Mouse (Mus musculus) heart, postnatal 0 days (tissue): ENCODE data around the gene Cdk12. TPM values are rescaled to one million over a fixed set of nuclear protein-coding genes. Genes with fewer than 3 reads are reported as not detected.
"Not testable (repeated sequence)": the region's sequence is repeated elsewhere in the genome, so short reads cannot be mapped to it uniquely, and the experiment has no call there.

Experiments used
- ATAC-seq: fragments of 200-750 bp; cut with Nextera tagmentation; 2 replicates; pipeline ENCODE4 v1.8.0; 2017; ENCODE audit warnings: low read depth, moderate number of reproducible peaks, moderate library complexity; ENCODE audit not compliant: insufficient read depth
- DNase-seq: peaks from one replicate; pipeline ENCODE4 v3.0.0-alpha.2; 2016; ENCODE audit warnings: low spot score
- H3K27ac ChIP-seq: fragments of 300-500 bp; sonication (generic); 2 replicates; pipeline ENCODE4 v1.5.1; 2014; ENCODE audit warnings: low read depth, mild to moderate bottlenecking
- H3K27me3 ChIP-seq: fragments of 300-500 bp; sonication (generic); 2 replicates; pipeline ENCODE4 v1.6.1; 2014; ENCODE audit warnings: low read length, mixed read lengths; ENCODE audit not compliant: control insufficient read depth, insufficient read depth
- H3K36me3 ChIP-seq: fragments of 300-500 bp; sonication (generic); replicated peaks from 2 replicates; pipeline ENCODE4 v1.6.1; 2014; ENCODE audit warnings: low read length, mixed read lengths; ENCODE audit not compliant: control insufficient read depth, insufficient read depth
- H3K4me1 ChIP-seq: fragments of 300-500 bp; sonication (generic); 2 replicates; pipeline ENCODE4 v1.6.1; 2014; ENCODE audit warnings: antibody characterized with exemption; ENCODE audit not compliant: control insufficient read depth, insufficient read depth
- H3K4me2 ChIP-seq: fragments of 300-500 bp; sonication (generic); 2 replicates; pipeline ENCODE4 v1.6.1; 2014; ENCODE audit warnings: low read depth, mild to moderate bottlenecking, low read length, moderate library complexity
- H3K4me3 ChIP-seq: fragments of 300-500 bp; sonication (generic); 2 replicates; pipeline ENCODE4 v1.5.1; 2014; ENCODE audit warnings: low read depth, low read length
- H3K9ac ChIP-seq: fragments of 300-500 bp; sonication (generic); replicated peaks from 2 replicates; pipeline ENCODE4 v1.6.1; 2014; ENCODE audit warnings: low read depth, low read length, mixed read lengths
- H3K9me3 ChIP-seq: fragments of 300-500 bp; sonication (generic); replicated peaks from 2 replicates; pipeline ENCODE4 v1.6.1; 2016; ENCODE audit warnings: low read length; ENCODE audit not compliant: control insufficient read depth
- CTCF ChIP-seq: IDR thresholded peaks from 2 replicates; pipeline ENCODE4 v1.5.1; 2016; ENCODE audit warnings: antibody characterized with exemption, control low read depth, low read depth
- EP300 ChIP-seq: IDR thresholded peaks from 2 replicates; pipeline ENCODE4 v1.6.1; 2016; ENCODE audit warnings: antibody characterized with exemption, low read depth
- WGBS: fragments of 180-500 bp; shearing (Covaris S2); extraction: QIAGEN DNeasy Blood & Tissue Kit; methylation state at CpG from one replicate; pipeline ENCODE4 v1.1.7; 2014; 5-methylcytosine and 5-hydroxymethylcytosine counted together
- polyA plus RNA-seq: library from polyadenylated mRNA; unstranded; fragments of >200 nt; fragmentation: Nextera tagmentation; extraction: Ambion mirVana; gene quantifications from 2 replicates; pipeline ENCODE4 v1.2.1, GENCODE M21; 2015
- total RNA-seq: library from RNA; depleted of rRNA; stranded (reverse); fragments of >200 nt; gene quantifications from 2 replicates; pipeline ENCODE4 v1.2.3, GENCODE M21; 2014; ENCODE audit warnings: low replicate concordance

Cdk12 gene
- total and polyA plus RNA-seq, 2 experiments from 2014 or later = 4.2 to 25.8 TPM

- Histone ChIP-seq H3K9me3 (no peaks in the 10 kb centered on the region), H3K9ac (no peak overlapping the region), H3K4me1 (no peaks in the 10 kb centered on the region), H3K4me3 (no peak overlapping the region), H3K27me3 (no peaks in the 10 kb centered on the region), H3K27ac (no peak overlapping the region), H3K4me2 (no peak overlapping the region), H3K36me3 (peaks cover 73% of the 10 kb centered on the region)
- DNase-seq (no peak), ATAC-seq (no peak)
- 92% methylated on average over 3 of the region's 3 CpGs for WGBS
- TF ChIP-seq CTCF (no peak), EP300 (no peak)
Measured at GRCm38 (mm10) chr11:98238995-98239394, 36.1 kb downstream of the Cdk12 start.

DNA sequence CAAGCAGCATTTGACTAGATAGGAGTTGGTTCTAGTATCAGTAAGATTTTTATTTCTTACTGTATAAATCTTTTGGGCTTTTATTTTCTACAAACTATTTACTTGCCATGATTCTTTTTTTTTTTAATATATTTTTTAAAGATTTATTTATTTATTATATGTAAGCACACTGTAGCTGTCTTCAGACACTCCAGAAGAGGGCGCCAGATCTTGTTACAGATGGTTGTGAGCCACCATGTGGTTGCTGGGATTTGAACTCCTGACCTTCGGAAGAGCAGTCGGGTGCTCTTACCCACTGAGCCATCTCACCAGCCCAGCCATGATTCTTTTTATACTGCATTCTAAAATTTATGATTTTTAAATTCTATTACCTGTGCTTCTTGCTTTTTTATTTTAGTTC, 40.1 kb downstream of the Cdk12 start:
- H3K27ac ChIP-seq, DNase-seq: not testable (repeated sequence)
- 73% methylated on average over 3 of the region's 3 CpGs for WGBS

DNA sequence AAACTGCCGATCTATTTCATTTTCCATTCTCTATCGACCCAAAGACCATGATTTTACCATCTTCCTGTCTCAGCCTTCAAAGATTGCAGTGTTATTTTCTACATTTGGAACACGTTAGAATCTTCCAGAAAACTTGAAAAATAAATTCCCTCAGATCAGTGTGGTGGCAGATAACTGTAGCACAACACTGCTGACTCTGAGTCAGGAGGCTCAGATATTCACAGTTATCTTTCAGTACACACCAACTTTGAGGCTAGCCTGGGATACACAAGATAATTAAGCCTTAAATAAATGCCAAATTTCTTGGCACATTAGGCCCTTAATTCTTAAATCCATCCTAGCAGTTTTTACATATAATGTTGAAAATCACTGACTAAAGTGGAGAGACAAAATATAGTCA, 41.6 kb downstream of the Cdk12 start:
- TF ChIP-seq CTCF (no peak), EP300 (no peak)
- H3K9me3 ChIP-seq = no peaks in the 10 kb centered on the region
- no peaks in the 10 kb centered on the region for H3K4me1 ChIP-seq
- DNase-seq (no peak), ATAC-seq (no peak)
- H3K4me2 ChIP-seq = no peak overlapping the region
- no peak overlapping the region for H3K27ac ChIP-seq
- no peak overlapping the region for H3K9ac ChIP-seq
- H3K4me3 ChIP-seq = no peak overlapping the region
- H3K27me3 ChIP-seq = no peaks in the 10 kb centered on the region
- WGBS = 89% methylated on average over 3 of the region's 3 CpGs
- H3K36me3 ChIP-seq = peaks cover 64% of the 10 kb centered on the region

More for the DNA sequence above, 40.1 kb downstream of the Cdk12 start:
- not testable (repeated sequence) for H3K4me1 ChIP-seq, H3K9ac ChIP-seq, H3K9me3 ChIP-seq, H3K4me2 ChIP-seq, H3K4me3 ChIP-seq, ATAC-seq, H3K27me3 ChIP-seq
- H3K36me3 ChIP-seq = peaks cover 76% of the 10 kb centered on the region

DNA sequence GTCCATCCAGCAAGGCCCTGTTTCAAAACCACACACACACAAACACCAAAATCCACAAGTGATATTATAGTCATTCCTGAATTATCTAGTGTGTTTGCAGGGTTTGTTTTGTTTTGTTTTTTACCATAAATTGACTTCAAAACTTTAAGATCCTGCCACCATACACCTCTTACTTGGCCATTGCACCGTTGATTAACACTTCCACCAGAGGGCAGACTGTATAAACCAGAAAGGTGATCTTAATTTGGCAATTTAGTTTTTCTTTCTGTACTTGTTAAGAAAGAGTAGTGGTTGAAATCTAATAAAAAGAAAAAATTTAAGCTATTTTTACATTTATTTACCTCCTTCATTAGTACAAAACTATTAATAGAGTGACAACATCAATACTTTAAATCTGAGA, 44.5 kb downstream of the Cdk12 start:
- 63% methylated on average over 1 of the region's 1 CpGs for WGBS
- Histone ChIP-seq H3K9me3 (no peaks in the 10 kb centered on the region), H3K36me3 (peaks cover 55% of the 10 kb centered on the region), H3K4me1 (no peaks in the 10 kb centered on the region), H3K27me3 (no peaks in the 10 kb centered on the region), H3K27ac (no peak overlapping the region), H3K9ac (no peak overlapping the region), H3K4me2 (no peak overlapping the region), H3K4me3 (no peak overlapping the region)
- DNase-seq (no peak), ATAC-seq (no peak)
- TF ChIP-seq EP300 = no peak
- TF ChIP-seq CTCF = peak; percentile 27

GRCm38 (mm10) chr11:98253807-98254206, 50.9 kb downstream of the Cdk12 start:
- H3K27ac ChIP-seq = no peak overlapping the region
- H3K9ac ChIP-seq = no peak overlapping the region
- no peak for ATAC-seq

DNA sequence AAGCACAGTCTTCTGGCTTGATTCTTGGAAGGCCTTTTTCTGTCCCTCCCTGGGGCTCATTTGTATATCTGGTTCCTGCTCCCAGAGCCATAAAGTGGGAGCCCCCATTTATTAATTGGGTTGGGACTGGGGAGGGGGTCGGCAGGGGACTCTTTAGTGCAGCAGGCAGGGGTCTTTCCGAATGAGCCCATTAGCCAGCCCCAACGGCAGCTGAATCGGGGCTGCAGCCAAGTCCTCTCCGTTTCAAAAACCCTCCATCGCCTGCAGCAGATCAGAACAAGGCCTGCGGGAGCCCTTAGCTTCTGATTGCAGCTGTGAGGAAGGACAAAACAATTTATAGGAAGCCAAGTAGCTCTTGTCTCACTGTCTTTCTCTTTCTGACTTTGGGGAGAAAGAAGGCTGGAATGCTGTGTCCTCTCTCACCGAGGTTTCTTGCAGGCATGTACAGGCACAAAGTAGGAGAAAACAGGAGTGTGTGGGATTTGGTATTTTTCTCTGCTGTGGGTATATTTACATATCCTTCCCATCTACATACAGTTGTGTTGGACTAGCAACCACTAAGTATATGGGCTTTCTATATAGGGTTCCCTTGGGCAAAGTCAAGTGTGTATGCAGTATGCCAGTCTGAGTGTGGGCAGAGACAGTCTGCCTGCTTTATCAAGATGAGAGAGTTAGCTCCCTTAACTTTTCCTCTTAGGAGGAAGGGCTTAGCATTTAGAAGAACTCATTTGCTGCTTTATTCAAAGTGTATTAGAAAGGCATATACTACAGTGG, 58.0 kb downstream of the Cdk12 start:
- no peaks in the 10 kb centered on the region for H3K9me3 ChIP-seq
- TF ChIP-seq CTCF (no peak), EP300 (no peak)
- no peak overlapping the region for H3K4me3 ChIP-seq
- no peaks in the 10 kb centered on the region for H3K4me1 ChIP-seq
- no peaks in the 10 kb centered on the region for H3K27me3 ChIP-seq
- H3K36me3 ChIP-seq = peaks cover 19% of the 10 kb centered on the region
- no peak overlapping the region for H3K27ac ChIP-seq
- ATAC-seq (no peak), DNase-seq (no peak)
- 74% methylated on average over 8 of the region's 8 CpGs for WGBS
- H3K9ac ChIP-seq = no peak overlapping the region
- no peak overlapping the region for H3K4me2 ChIP-seq

More at GRCm38 (mm10) chr11:98253807-98254206, 50.9 kb downstream of the Cdk12 start:
- TF ChIP-seq EP300 (no peak), CTCF (no peak)
- Histone ChIP-seq H3K27me3 (no peaks in the 10 kb centered on the region), H3K36me3 (peaks cover 17% of the 10 kb centered on the region), H3K4me2 (no peak overlapping the region), H3K9me3 (no peaks in the 10 kb centered on the region), H3K4me1 (no peaks in the 10 kb centered on the region), H3K4me3 (no peak overlapping the region)
- no peak for DNase-seq
- WGBS = 93% methylated on average over 2 of the region's 2 CpGs
